Mouse (Mus musculus): ENCODE data around the gene Serpinf1.

DNA sequence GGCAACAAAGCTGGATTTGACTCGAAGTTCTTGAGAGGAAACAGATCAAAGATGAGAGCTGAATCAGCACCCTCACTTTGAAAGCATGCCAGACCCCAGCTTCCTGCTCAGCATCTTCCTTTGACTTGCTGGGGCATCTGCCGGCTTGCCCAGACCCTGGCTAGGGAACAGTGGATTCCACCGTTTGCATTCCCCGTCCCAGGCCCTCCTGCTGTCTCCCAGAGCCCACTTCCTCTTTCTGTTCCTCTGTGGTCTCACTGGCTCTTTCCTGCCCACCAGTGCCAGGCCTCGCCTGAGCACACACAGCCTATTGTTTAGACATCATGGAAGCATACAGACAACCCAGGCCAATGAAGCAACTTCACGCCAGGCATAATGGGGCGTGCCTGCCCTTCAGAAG lies 7.4 kb downstream of the Serpinf1 start:
- no peak for TF ChIP-seq CTCF (IDR thresholded peaks at IDR 0.05; ENCODE audit: low read depth, low read length)
- no peak for TF ChIP-seq GATA1 (IDR thresholded peaks at IDR 0.05; ENCODE audit: borderline replicate concordance, low read length)
- no peak for TF ChIP-seq POLR2AphosphoS5 (IDR thresholded peaks at IDR 0.05; ENCODE audit: insufficient replicate concordance, low read depth, low read length)
- no peak for TF ChIP-seq TAL1 (conservative IDR thresholded peaks at IDR 0.05; ENCODE audit: low read depth, low read length)

All from G1E (cell line).